Mouse (Mus musculus) stomach, embryonic 16.5 days (tissue): ENCODE measurements around the gene Sstr2. TPM values are rescaled to one million over a fixed set of nuclear protein-coding genes. Genes with fewer than 3 reads are reported as not detected.
A peak's percentile ranks its signal among the peaks of the same experiment; 100 is the strongest.

Source experiments
- ATAC-seq: fragments of 200-750 bp; cut with Nextera tagmentation; 2 replicates; pipeline ENCODE4 v1.8.0; 2017; ENCODE audit warnings: moderate number of reproducible peaks, moderate TSS enrichment; ENCODE audit not compliant: insufficient read depth, low FRiP score
- H3K27ac ChIP-seq: fragments of 300-500 bp; sonication (generic); 2 replicates; pipeline ENCODE4 v1.5.1; 2014; ENCODE audit warnings: low read length
- H3K27me3 ChIP-seq: fragments of 300-500 bp; sonication (generic); 2 replicates; pipeline ENCODE4 v1.6.1; 2014; ENCODE audit warnings: low read length, control low read depth, mixed read lengths; ENCODE audit not compliant: control insufficient read depth, insufficient read depth
- H3K36me3 ChIP-seq: fragments of 300-500 bp; sonication (generic); 2 replicates; pipeline ENCODE4 v1.6.1; 2014; ENCODE audit warnings: low read length; ENCODE audit not compliant: control insufficient read depth, insufficient read depth
- H3K4me1 ChIP-seq: fragments of 300-500 bp; sonication (generic); 2 replicates; pipeline ENCODE4 v1.6.1; 2014; ENCODE audit warnings: low read length, control low read depth, mixed read lengths; ENCODE audit not compliant: control insufficient read depth, insufficient read depth
- H3K4me2 ChIP-seq: fragments of 300-500 bp; sonication (generic); 2 replicates; pipeline ENCODE4 v1.6.1; 2014; ENCODE audit warnings: low read depth, low read length, mixed read lengths
- H3K4me3 ChIP-seq: fragments of 300-500 bp; sonication (generic); replicated peaks from 2 replicates; pipeline ENCODE4 v1.5.1; 2014; ENCODE audit warnings: mild to moderate bottlenecking, low read length
- H3K9ac ChIP-seq: fragments of 300-500 bp; sonication (generic); 2 replicates; pipeline ENCODE4 v1.6.1; 2014; ENCODE audit warnings: low read length
- H3K9me3 ChIP-seq: fragments of 300-500 bp; sonication (generic); replicated peaks from 2 replicates; pipeline ENCODE4 v1.6.1; 2016; ENCODE audit warnings: low read length, control low read depth; ENCODE audit not compliant: control insufficient read depth
- WGBS: fragments of 180-500 bp; shearing (Covaris S2); extraction: QIAGEN DNeasy Blood & Tissue Kit; methylation state at CpG from one replicate; pipeline ENCODE4 v1.1.7; 2014; 5-methylcytosine and 5-hydroxymethylcytosine counted together
- polyA plus RNA-seq: library from polyadenylated mRNA; unstranded; fragments of >200 nt; fragmentation: Nextera tagmentation; extraction: Ambion mirVana; gene quantifications from 2 replicates; pipeline ENCODE4 v1.2.1, GENCODE M21; 2015

The Sstr2 gene
- polyA plus RNA-seq, 1 experiment from 2014 or later = 1.6 TPM

GRCm38 (mm10) chr11:113667704-113668103 is 48.6 kb downstream of the Sstr2 start:
- no peak overlapping the region for H3K4me2 ChIP-seq
- no peaks in the 10 kb centered on the region for H3K9me3 ChIP-seq
- peak overlapping the region; percentile 73 for H3K27ac ChIP-seq
- H3K4me3 ChIP-seq = no peak overlapping the region
- H3K27me3 ChIP-seq = no peaks in the 10 kb centered on the region
- no peak overlapping the region for H3K9ac ChIP-seq
- H3K4me1 ChIP-seq = peaks cover 21% of the 10 kb centered on the region
- H3K36me3 ChIP-seq = 0 out of 2 replicates have a peak, but pooled peaks cover 10% of the 10 kb centered on the region
- no peak for ATAC-seq
- 62% methylated on average over 4 of the region's 4 CpGs for WGBS

- H3K27me3 ChIP-seq = no peaks in the 10 kb centered on the region
- H3K9me3 ChIP-seq = no peaks in the 10 kb centered on the region
- H3K27ac ChIP-seq = 0 out of 2 replicates have a peak overlapping the region, but pooled peaks have one; percentile 73
- no peak for ATAC-seq
- no peak overlapping the region for H3K4me2 ChIP-seq
- no peak overlapping the region for H3K9ac ChIP-seq
- no peak overlapping the region for H3K4me3 ChIP-seq
- H3K36me3 ChIP-seq = 0 out of 2 replicates have a peak, but pooled peaks cover 6% of the 10 kb centered on the region
- H3K4me1 ChIP-seq = peaks cover 21% of the 10 kb centered on the region
- 89% methylated on average over 5 of the region's 5 CpGs for WGBS
These were observed 49.7 kb downstream of the Sstr2 start for GRCm38 (mm10) chr11:113668857-113669256.

GRCm38 (mm10) chr11:113669711-113670110 is 50.6 kb downstream of the Sstr2 start:
- H3K4me3 ChIP-seq = no peak overlapping the region
- H3K27ac ChIP-seq = no peak overlapping the region
- peaks cover 21% of the 10 kb centered on the region for H3K4me1 ChIP-seq
- H3K27me3 ChIP-seq = no peaks in the 10 kb centered on the region
- no peak overlapping the region for H3K4me2 ChIP-seq
- 74% methylated on average over 4 of the region's 4 CpGs for WGBS
- H3K36me3 ChIP-seq = 0 out of 2 replicates have a peak, but pooled peaks cover 4% of the 10 kb centered on the region
- no peaks in the 10 kb centered on the region for H3K9me3 ChIP-seq
- no peak for ATAC-seq
- H3K9ac ChIP-seq = no peak overlapping the region

- peaks cover 10% of the 10 kb centered on the region; the same call in 1 of the 2 replicates for H3K36me3 ChIP-seq
- H3K9me3 ChIP-seq = no peaks in the 10 kb centered on the region
- no peak for ATAC-seq
- no peaks in the 10 kb centered on the region for H3K27me3 ChIP-seq
- 82% methylated on average over 4 of the region's 4 CpGs for WGBS
- H3K9ac ChIP-seq = no peak overlapping the region
- 0 out of 2 replicates have a peak overlapping the region, but pooled peaks have one; percentile 20 for H3K27ac ChIP-seq
- H3K4me1 ChIP-seq = 0 out of 2 replicates have a peak, but pooled peaks cover 2% of the 10 kb centered on the region
- no peak overlapping the region for H3K4me3 ChIP-seq
- H3K4me2 ChIP-seq = no peak overlapping the region
These were observed 54.5 kb downstream of the Sstr2 start for GRCm38 (mm10) chr11:113673614-113674013.

- Histone ChIP-seq H3K27me3 (no peaks in the 10 kb centered on the region), H3K9me3 (no peaks in the 10 kb centered on the region), H3K4me2 (no peak overlapping the region), H3K9ac (no peak overlapping the region), H3K27ac (no peak overlapping the region), H3K4me3 (no peak overlapping the region), H3K36me3 (peaks cover 10% of the 10 kb centered on the region; the same call in 1 of the 2 replicates), H3K4me1 (no peaks in the 10 kb centered on the region)
- WGBS = 87% methylated on average over 5 of the region's 5 CpGs
- ATAC-seq = no peak
These were observed 55.5 kb downstream of the Sstr2 start for GRCm38 (mm10) chr11:113674595-113674994.

Other genes with a start within 250 kb of the Sstr2 start
- 17.3 and 20.8 TPM in 2 replicates for gene Cog1, start 29.8 kb downstream of the Sstr2 start, polyA plus RNA-seq
- 47.9 and 50.3 TPM in 2 replicates for gene Slc39a11, start 30.7 kb downstream of the Sstr2 start, polyA plus RNA-seq
- 36.2 and 41.2 TPM in 2 replicates for gene Fam104a, start 64.8 kb downstream of the Sstr2 start, polyA plus RNA-seq
- 13.9 and 17.1 TPM in 2 replicates for gene D11Wsu47e, start 65.1 kb downstream of the Sstr2 start, polyA plus RNA-seq
- 0.18 and 0.41 TPM in 2 replicates for gene Cpsf4l, start 90.7 kb downstream of the Sstr2 start, polyA plus RNA-seq
- gene Cdc42ep4, start 132.5 kb downstream of the Sstr2 start, polyA plus RNA-seq = 59.7 and 62.0 TPM in 2 replicates